Mouse (Mus musculus) neural tube, embryonic 11.5 days (tissue): ENCODE results near the gene Socs3. TPM values are rescaled to one million over a fixed set of nuclear protein-coding genes. Genes with fewer than 3 reads are reported as not detected.

Source experiments
- ATAC-seq: fragments of 200-750 bp; cut with Nextera tagmentation; 2 replicates; pipeline ENCODE4 v1.8.0; 2017; ENCODE audit warnings: moderate number of reproducible peaks, mild to moderate bottlenecking, moderate TSS enrichment, moderate library complexity; ENCODE audit not compliant: insufficient read depth, low FRiP score, low TSS enrichment
- DNase-seq: peaks from one replicate; pipeline ENCODE4 v3.0.0-alpha.2; 2015; ENCODE audit warnings: low spot score
- H3K27ac ChIP-seq: fragments of 300-500 bp; sonication (generic); 2 replicates; pipeline ENCODE4 v1.5.1; 2014; ENCODE audit warnings: low read depth, mild to moderate bottlenecking, low read length
- H3K27me3 ChIP-seq: fragments of 300-500 bp; sonication (generic); 2 replicates; pipeline ENCODE4 v1.6.1; 2014; ENCODE audit warnings: mild to moderate bottlenecking, low read length, mixed read lengths; ENCODE audit not compliant: control insufficient read depth, insufficient read depth
- H3K36me3 ChIP-seq: fragments of 300-500 bp; sonication (generic); 2 replicates; pipeline ENCODE4 v1.6.1; 2014; ENCODE audit warnings: mild to moderate bottlenecking, low read length, moderate library complexity, mixed read lengths; ENCODE audit not compliant: control insufficient read depth, insufficient read depth
- H3K4me1 ChIP-seq: fragments of 300-500 bp; sonication (generic); 2 replicates; pipeline ENCODE4 v1.6.1; 2014; ENCODE audit warnings: low read length, mixed read lengths; ENCODE audit not compliant: control insufficient read depth, insufficient read depth
- H3K4me2 ChIP-seq: fragments of 300-500 bp; sonication (generic); 2 replicates; pipeline ENCODE4 v1.6.1; 2014; ENCODE audit warnings: low read depth, mild to moderate bottlenecking, moderate library complexity
- H3K4me3 ChIP-seq: fragments of 300-500 bp; sonication (generic); 2 replicates; pipeline ENCODE4 v1.5.1; 2014; ENCODE audit warnings: low read depth, low read length
- H3K9ac ChIP-seq: fragments of 300-500 bp; sonication (generic); 2 replicates; pipeline ENCODE4 v1.6.1; 2014; ENCODE audit warnings: mild to moderate bottlenecking, low read length
- H3K9me3 ChIP-seq: fragments of 300-500 bp; sonication (generic); 2 replicates; pipeline ENCODE4 v1.6.1; 2016; ENCODE audit warnings: low read length; ENCODE audit not compliant: control insufficient read depth
- WGBS: fragments of 180-500 bp; shearing (Covaris S2); extraction: QIAGEN DNeasy Blood & Tissue Kit; methylation state at CpG from one replicate; pipeline ENCODE4 v1.1.7; 2014; 5-methylcytosine and 5-hydroxymethylcytosine counted together
- polyA plus RNA-seq: library from polyadenylated mRNA; unstranded; fragments of >200 nt; fragmentation: Nextera tagmentation; extraction: Ambion mirVana; gene quantifications from 2 replicates; pipeline ENCODE4 v1.2.1, GENCODE M21; 2014

The Socs3 gene
- polyA plus RNA-seq, 1 experiment from 2014 or later: 5.1 TPM

GRCm38 (mm10) chr11:117971100-117971499, 1.3 kb upstream of the Socs3 start:
- no peak overlapping the region for H3K27ac ChIP-seq
- no peaks in the 10 kb centered on the region for H3K9me3 ChIP-seq
- H3K4me1 ChIP-seq: peaks cover 50% of the 10 kb centered on the region
- no peak overlapping the region for H3K4me3 ChIP-seq
- H3K27me3 ChIP-seq: peaks cover 19% of the 10 kb centered on the region
- H3K4me2 ChIP-seq: no peak overlapping the region
- no peaks in the 10 kb centered on the region for H3K36me3 ChIP-seq
- DNase-seq: no peak
- ATAC-seq: no peak
- WGBS: 76% methylated on average over 5 of the region's 6 CpGs
- H3K9ac ChIP-seq: no peak overlapping the region

- DNase-seq (peak; percentile 93), ATAC-seq (peak; percentile 90)
- H3K27me3 ChIP-seq: peaks cover 25% of the 10 kb centered on the region
- H3K4me3 ChIP-seq: peak overlapping the region; percentile 65
- peak overlapping the region; percentile 99 for H3K4me2 ChIP-seq
- no peaks in the 10 kb centered on the region for H3K36me3 ChIP-seq
- H3K27ac ChIP-seq: peak overlapping the region; percentile 87
- H3K4me1 ChIP-seq: peaks cover 46% of the 10 kb centered on the region
- WGBS: under 1% methylated on average over 57 of the region's 65 CpGs
- peak overlapping the region; percentile 86 for H3K9ac ChIP-seq
- no peaks in the 10 kb centered on the region for H3K9me3 ChIP-seq
Measured at GRCm38 (mm10) chr11:117969100-117969944, 525 bp downstream of the Socs3 start.

GRCm38 (mm10) chr11:117968716-117969099, 1.1 kb downstream of the Socs3 start:
- under 1% methylated on average over 34 of the region's 34 CpGs for WGBS
- Histone ChIP-seq H3K4me2 (peak overlapping the region; percentile 99), H3K36me3 (no peaks in the 10 kb centered on the region), H3K9ac (peak overlapping the region; percentile 86), H3K4me3 (peak overlapping the region; percentile 65), H3K4me1 (peaks cover 45% of the 10 kb centered on the region), H3K27me3 (peaks cover 25% of the 10 kb centered on the region), H3K27ac (peak overlapping the region; percentile 87), H3K9me3 (no peaks in the 10 kb centered on the region)
- DNase-seq: no peak
- peak; percentile 28 for ATAC-seq

GRCm38 (mm10) chr11:117968016-117968671, 1.7 kb downstream of the Socs3 start:
- peak overlapping the region; percentile 65 for H3K4me3 ChIP-seq
- peak overlapping the region; percentile 87 for H3K27ac ChIP-seq
- no peaks in the 10 kb centered on the region for H3K9me3 ChIP-seq
- peaks cover 25% of the 10 kb centered on the region for H3K27me3 ChIP-seq
- peak overlapping the region; percentile 99 for H3K4me2 ChIP-seq
- WGBS: under 1% methylated on average over 55 of the region's 64 CpGs
- H3K4me1 ChIP-seq: peaks cover 48% of the 10 kb centered on the region
- peak overlapping the region; percentile 86 for H3K9ac ChIP-seq
- no peak for ATAC-seq
- peak; percentile 63 for DNase-seq
- no peaks in the 10 kb centered on the region for H3K36me3 ChIP-seq

- Histone ChIP-seq H3K27me3 (peaks cover 25% of the 10 kb centered on the region), H3K4me3 (peak overlapping the region; percentile 65), H3K4me2 (peak overlapping the region; percentile 99), H3K9ac (peak overlapping the region; percentile 86), H3K36me3 (no peaks in the 10 kb centered on the region), H3K27ac (no peak overlapping the region), H3K4me1 (peaks cover 54% of the 10 kb centered on the region), H3K9me3 (no peaks in the 10 kb centered on the region)
- ATAC-seq (no peak), DNase-seq (no peak)
- WGBS: 5% methylated on average over 32 of the region's 34 CpGs
Measured at GRCm38 (mm10) chr11:117967249-117968015, 2.4 kb downstream of the Socs3 start.

GRCm38 (mm10) chr11:117966506-117967100, 3.2 kb downstream of the Socs3 start:
- H3K4me3 ChIP-seq: 0 out of 2 replicates have a peak overlapping the region, but pooled peaks have one; percentile 4
- 36% methylated on average over 7 of the region's 7 CpGs for WGBS
- no peak overlapping the region for H3K9ac ChIP-seq
- ATAC-seq (no peak), DNase-seq (no peak)
- no peak overlapping the region for H3K27ac ChIP-seq
- H3K27me3 ChIP-seq: peaks cover 25% of the 10 kb centered on the region
- H3K4me2 ChIP-seq: peak overlapping the region; percentile 99
- H3K36me3 ChIP-seq: no peaks in the 10 kb centered on the region
- H3K4me1 ChIP-seq: peaks cover 61% of the 10 kb centered on the region
- no peaks in the 10 kb centered on the region for H3K9me3 ChIP-seq

- peaks cover 61% of the 10 kb centered on the region for H3K4me1 ChIP-seq
- H3K27me3 ChIP-seq: peaks cover 25% of the 10 kb centered on the region
- H3K9me3 ChIP-seq: no peaks in the 10 kb centered on the region
- H3K9ac ChIP-seq: peak overlapping the region; percentile 14; the same call in 1 of the 2 replicates
- no peak for DNase-seq
- H3K27ac ChIP-seq: no peak overlapping the region
- no peaks in the 10 kb centered on the region for H3K36me3 ChIP-seq
- 14% methylated on average over 9 of the region's 9 CpGs for WGBS
- no peak for ATAC-seq
- no peak overlapping the region for H3K4me3 ChIP-seq
- H3K4me2 ChIP-seq: peak overlapping the region; percentile 14; the same call in 1 of the 2 replicates
Measured at GRCm38 (mm10) chr11:117965561-117965981, 4.3 kb downstream of the Socs3 start.

GRCm38 (mm10) chr11:117965052-117965451, 4.8 kb downstream of the Socs3 start:
- peaks cover 60% of the 10 kb centered on the region for H3K4me1 ChIP-seq
- H3K27ac ChIP-seq: no peak overlapping the region
- no peak for ATAC-seq
- H3K27me3 ChIP-seq: peaks cover 25% of the 10 kb centered on the region
- 22% methylated on average over 7 of the region's 7 CpGs for WGBS
- no peaks in the 10 kb centered on the region for H3K9me3 ChIP-seq
- DNase-seq: no peak
- no peak overlapping the region for H3K4me3 ChIP-seq
- no peaks in the 10 kb centered on the region for H3K36me3 ChIP-seq
- H3K4me2 ChIP-seq: no peak overlapping the region
- H3K9ac ChIP-seq: no peak overlapping the region
